Mouse (Mus musculus): Measurements from ENCODE around the gene Spry2.
A peak's percentile ranks its signal among the peaks of the same experiment; 100 is the strongest.

Gene Spry2

GRCm38 (mm10) chr14:105896791-105897568 lies at the start of gene Spry2:
Spry2 (minus strand) TSS chr14:105896819.
- DNase-seq (ENCODE audit: low read depth, low spot score): peak; percentile 84

- no peak for DNase-seq (ENCODE audit: low read depth, low spot score)
These were observed 44.7 kb upstream of the Spry2 start for GRCm38 (mm10) chr14:105941353-105941752.

GRCm38 (mm10) chr14:105926726-105927125 lies 30.1 kb upstream of the Spry2 start:
- DNase-seq (ENCODE audit: low read depth, low spot score): no peak

GRCm38 (mm10) chr14:105925305-105925704 lies 28.7 kb upstream of the Spry2 start:
- no peak for DNase-seq (ENCODE audit: low read depth, low spot score)

- peak; percentile 19 for DNase-seq (ENCODE audit: low read depth, low spot score)
These were observed 28.1 kb upstream of the Spry2 start for GRCm38 (mm10) chr14:105924712-105925111.

- DNase-seq (ENCODE audit: low read depth, low spot score): no peak
These were observed 26.3 kb upstream of the Spry2 start for GRCm38 (mm10) chr14:105922874-105923273.

GRCm38 (mm10) chr14:105922427-105922826 lies 25.8 kb upstream of the Spry2 start:
- no peak for DNase-seq (ENCODE audit: low read depth, low spot score)

GRCm38 (mm10) chr14:105921217-105921695 lies 24.6 kb upstream of the Spry2 start:
- no peak for DNase-seq (ENCODE audit: low read depth, low spot score)

- DNase-seq (ENCODE audit: low read depth, low spot score): no peak
These were observed 24.0 kb upstream of the Spry2 start for GRCm38 (mm10) chr14:105920395-105921216.

GRCm38 (mm10) chr14:105907216-105907615 lies 10.6 kb upstream of the Spry2 start:
- DNase-seq (ENCODE audit: low read depth, low spot score): no peak

GRCm38 (mm10) chr14:105905935-105906334 lies 9.3 kb upstream of the Spry2 start:
- DNase-seq (ENCODE audit: low read depth, low spot score): no peak

- no peak for DNase-seq (ENCODE audit: low read depth, low spot score)
These were observed 8.9 kb upstream of the Spry2 start for GRCm38 (mm10) chr14:105905509-105905908.

- DNase-seq (ENCODE audit: low read depth, low spot score): no peak
These were observed 6.2 kb upstream of the Spry2 start for GRCm38 (mm10) chr14:105902807-105903206.

- DNase-seq (ENCODE audit: low read depth, low spot score): no peak
These were observed 4.2 kb upstream of the Spry2 start for GRCm38 (mm10) chr14:105900841-105901240.

GRCm38 (mm10) chr14:105899116-105899515 lies 2.5 kb upstream of the Spry2 start:
- DNase-seq (ENCODE audit: low read depth, low spot score): no peak

GRCm38 (mm10) chr14:105898266-105899111 lies 1.9 kb upstream of the Spry2 start:
- DNase-seq (ENCODE audit: low read depth, low spot score): peak; percentile 80

- DNase-seq (ENCODE audit: low read depth, low spot score): peak; percentile 71
These were observed 1.0 kb upstream of the Spry2 start for GRCm38 (mm10) chr14:105897569-105898101.

GRCm38 (mm10) chr14:105895961-105896651 lies 513 bp downstream of the Spry2 start:
- DNase-seq (ENCODE audit: low read depth, low spot score): no peak

- DNase-seq (ENCODE audit: low read depth, low spot score): no peak
These were observed 1.4 kb downstream of the Spry2 start for GRCm38 (mm10) chr14:105894971-105895873.

GRCm38 (mm10) chr14:105893623-105893995 lies 3.0 kb downstream of the Spry2 start:
- DNase-seq (ENCODE audit: low read depth, low spot score): no peak
